Mouse (Mus musculus) forebrain, embryonic 12.5 days (tissue): ENCODE data around the gene Lrp3. TPM values are rescaled to one million over a fixed set of nuclear protein-coding genes. Genes with fewer than 3 reads are reported as not detected.
"Not testable (repeated sequence)": the region's sequence is repeated elsewhere in the genome, so short reads cannot be mapped to it uniquely, and the experiment has no call there.

ENCODE experiments used
- ATAC-seq: fragments of 200-750 bp; cut with Nextera tagmentation; 2 replicates; pipeline ENCODE4 v1.8.0; 2017; ENCODE audit warnings: moderate TSS enrichment; ENCODE audit not compliant: low FRiP score
- H3K27ac ChIP-seq: fragments of 300-500 bp; sonication (generic); 2 replicates; pipeline ENCODE4 v1.5.1; 2016; ENCODE audit warnings: mild to moderate bottlenecking
- H3K27me3 ChIP-seq: fragments of 300-500 bp; sonication (generic); 2 replicates; pipeline ENCODE4 v1.6.1; 2016; ENCODE audit warnings: mild to moderate bottlenecking
- H3K36me3 ChIP-seq: fragments of 300-500 bp; sonication (generic); replicated peaks from 2 replicates; pipeline ENCODE4 v1.6.1; 2016; ENCODE audit warnings: mild to moderate bottlenecking
- H3K4me1 ChIP-seq: fragments of 300-500 bp; sonication (generic); 2 replicates; pipeline ENCODE4 v1.6.1; 2016
- H3K4me2 ChIP-seq: fragments of 300-500 bp; sonication (generic); 2 replicates; pipeline ENCODE4 v1.6.1; 2016; ENCODE audit warnings: mild to moderate bottlenecking, moderate library complexity
- H3K4me3 ChIP-seq: fragments of 300-500 bp; sonication (generic); replicated peaks from 2 replicates; pipeline ENCODE4 v1.5.1; 2016; ENCODE audit warnings: mild to moderate bottlenecking
- H3K9ac ChIP-seq: fragments of 300-500 bp; sonication (generic); 2 replicates; pipeline ENCODE4 v1.6.1; 2016; ENCODE audit warnings: mild to moderate bottlenecking
- H3K9me3 ChIP-seq: fragments of 300-500 bp; sonication (generic); 2 replicates; pipeline ENCODE4 v1.6.1; 2016
- WGBS: fragments of 180-500 bp; shearing (Covaris S2); methylation state at CpG from one replicate; pipeline ENCODE4 v1.1.7; 2016; 5-methylcytosine and 5-hydroxymethylcytosine counted together
- polyA plus RNA-seq: library from polyadenylated mRNA; unstranded; fragments of >200 nt; fragmentation: Nextera tagmentation; extraction: Ambion mirVana; gene quantifications from 2 replicates; pipeline ENCODE4 v1.2.1, GENCODE M21; 2016

Lrp3 gene
- polyA plus RNA-seq, result 15.3 and 16.0 TPM in 2 replicates

DNA sequence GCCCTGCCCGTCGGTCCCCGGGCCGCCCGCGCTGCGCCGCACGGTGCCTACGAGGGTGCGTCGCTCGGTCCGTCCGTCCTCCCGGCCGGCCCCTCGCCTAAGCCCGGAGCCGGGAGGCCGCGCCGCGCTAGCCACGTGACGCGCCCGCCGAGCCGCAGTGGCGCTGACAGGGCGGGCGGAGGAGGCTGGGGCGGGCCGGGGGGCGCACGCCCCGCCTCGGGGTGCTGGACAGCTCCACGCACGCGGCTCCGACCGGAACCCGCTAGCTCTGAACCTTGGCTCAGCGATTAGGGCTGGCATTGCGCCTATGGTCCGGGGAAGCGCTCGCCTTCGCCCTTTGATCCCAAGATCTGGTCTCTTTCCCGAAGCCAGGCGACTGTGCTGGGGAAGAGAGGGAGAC is at the start of gene Lrp3:
Lrp3 (minus strand) TSS at position 274 of the 400 bp plus-strand sequence.
- H3K4me1 ChIP-seq, result peaks cover 25% of the 10 kb centered on the region
- H3K36me3 ChIP-seq, result peaks cover 26% of the 10 kb centered on the region
- H3K4me2 ChIP-seq, result peak within 1 kb of the TSS; percentile 74
- peak within 1 kb of the TSS; percentile 84 for H3K4me3 ChIP-seq
- H3K9ac ChIP-seq, result peak within 1 kb of the TSS; percentile 93
- H3K27me3 ChIP-seq, result peaks cover 4% of the 10 kb centered on the region; the same call in 1 of the 2 replicates
- ATAC-seq, result peak; percentile 92
- peak within 1 kb of the TSS; percentile 90 for H3K27ac ChIP-seq
- under 1% methylated on average over 53 of the region's 53 CpGs for WGBS
- H3K9me3 ChIP-seq, result no peaks in the 10 kb centered on the region

DNA sequence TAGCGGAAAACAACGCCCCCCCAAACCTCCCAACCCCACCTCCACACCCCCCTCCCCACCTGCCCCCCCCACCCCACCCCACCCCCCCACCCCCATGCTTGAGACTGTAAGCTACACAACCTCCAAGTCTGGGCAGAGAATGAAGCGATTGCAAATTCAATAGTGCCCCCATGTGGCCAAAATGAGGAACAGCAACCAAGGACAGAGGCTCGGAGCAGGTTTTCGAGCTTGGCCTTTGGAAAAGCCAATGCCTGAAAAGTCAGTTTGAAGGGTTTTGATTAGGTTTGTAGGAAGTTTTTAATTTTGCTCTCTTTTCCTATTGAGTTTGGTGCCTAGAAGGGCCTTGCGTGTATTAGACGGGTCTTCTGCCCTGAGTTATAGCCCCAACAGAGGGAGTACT is 49.4 kb upstream of the Lrp3 start:
- H3K9me3 ChIP-seq, result peaks cover 4% of the 10 kb centered on the region; the same call in 1 of the 2 replicates
- no peaks in the 10 kb centered on the region for H3K27me3 ChIP-seq
- H3K36me3 ChIP-seq, result no peaks in the 10 kb centered on the region
- H3K4me1 ChIP-seq, result peaks cover 6% of the 10 kb centered on the region; the same call in 1 of the 2 replicates
- ATAC-seq, result no peak
- H3K9ac ChIP-seq, result no peak overlapping the region
- no peak overlapping the region for H3K27ac ChIP-seq
- 7% methylated on average over 7 of the region's 7 CpGs for WGBS
- H3K4me3 ChIP-seq, result no peak overlapping the region
- no peak overlapping the region for H3K4me2 ChIP-seq

DNA sequence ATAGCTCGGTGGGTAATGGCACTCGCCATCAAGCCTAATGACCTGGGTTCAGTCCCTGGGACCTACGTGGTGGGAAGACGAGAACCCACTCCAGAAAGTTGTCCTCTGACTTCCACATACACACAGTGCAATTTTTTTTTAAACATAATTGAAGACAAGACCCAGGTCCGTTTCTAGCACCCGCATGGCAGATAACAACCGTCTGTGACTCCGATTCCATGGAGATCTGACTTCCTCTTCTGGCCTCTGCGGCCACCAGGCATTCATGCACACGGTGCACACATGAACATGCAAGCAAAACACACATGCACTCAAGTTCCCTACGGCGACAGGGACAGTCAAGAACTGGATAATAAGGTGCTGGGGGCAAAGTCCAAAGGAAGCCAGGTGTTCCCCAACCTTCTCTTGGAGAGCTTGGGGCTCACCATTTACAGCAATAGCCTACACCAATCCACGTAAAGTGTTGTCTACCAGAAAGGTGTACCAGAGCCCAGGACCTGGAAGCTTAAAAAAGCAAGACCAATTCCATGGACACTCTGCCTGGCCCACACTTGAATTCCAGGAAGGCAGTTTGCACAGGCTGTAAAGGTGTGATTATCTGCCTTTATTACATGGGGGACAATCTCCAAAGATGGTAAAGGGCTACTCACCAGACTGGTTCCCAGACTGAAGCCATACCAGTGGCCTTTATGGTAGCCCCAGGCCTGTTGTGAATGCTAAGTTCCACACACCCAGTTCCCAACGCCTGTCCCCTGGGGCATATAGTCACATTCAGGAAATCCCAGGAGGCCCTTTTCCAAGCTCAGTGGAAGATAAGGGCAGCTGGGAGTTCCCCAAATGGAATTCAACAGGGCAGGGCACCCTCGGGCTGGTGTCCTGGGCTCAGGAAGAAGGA is 48.5 kb upstream of the Lrp3 start:
- Histone ChIP-seq H3K9ac (no peak overlapping the region), H3K4me2 (no peak overlapping the region), H3K9me3 (peaks cover 4% of the 10 kb centered on the region; the same call in 1 of the 2 replicates), H3K27ac (no peak overlapping the region), H3K4me3 (no peak overlapping the region), H3K36me3 (no peaks in the 10 kb centered on the region), H3K27me3 (no peaks in the 10 kb centered on the region), H3K4me1 (no peaks in the 10 kb centered on the region)
- WGBS, result 84% methylated on average over 15 of the region's 15 CpGs
- ATAC-seq, result no peak

DNA sequence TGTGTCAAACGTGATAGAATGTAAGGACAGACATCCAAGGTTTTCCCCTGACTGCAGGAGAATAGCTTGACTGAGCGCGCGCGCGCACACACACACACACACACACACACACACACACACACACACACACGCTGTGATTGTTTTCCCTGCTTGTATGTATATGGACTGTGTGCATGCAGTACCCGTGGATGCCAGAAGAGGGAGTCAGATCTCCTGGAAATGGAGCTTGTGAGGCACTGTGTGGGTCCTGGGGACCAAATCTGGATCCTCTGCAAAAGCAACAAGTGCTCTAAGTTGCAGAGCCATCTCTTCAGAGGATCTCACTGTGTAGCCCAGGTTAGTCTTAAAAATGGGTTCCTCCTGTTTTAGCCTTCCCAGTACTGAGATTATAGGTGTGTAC is 44.1 kb upstream of the Lrp3 start:
- H3K4me3 ChIP-seq, result no peak overlapping the region
- no peaks in the 10 kb centered on the region for H3K9me3 ChIP-seq
- H3K27me3 ChIP-seq, result no peaks in the 10 kb centered on the region; the same call in 1 of the 2 replicates
- H3K36me3 ChIP-seq, result no peaks in the 10 kb centered on the region
- 87% methylated on average over 8 of the region's 8 CpGs for WGBS
- H3K4me1 ChIP-seq, result no peaks in the 10 kb centered on the region
- H3K4me2 ChIP-seq, result no peak overlapping the region
- H3K27ac ChIP-seq, result no peak overlapping the region
- H3K9ac ChIP-seq, result no peak overlapping the region
- no peak for ATAC-seq

DNA sequence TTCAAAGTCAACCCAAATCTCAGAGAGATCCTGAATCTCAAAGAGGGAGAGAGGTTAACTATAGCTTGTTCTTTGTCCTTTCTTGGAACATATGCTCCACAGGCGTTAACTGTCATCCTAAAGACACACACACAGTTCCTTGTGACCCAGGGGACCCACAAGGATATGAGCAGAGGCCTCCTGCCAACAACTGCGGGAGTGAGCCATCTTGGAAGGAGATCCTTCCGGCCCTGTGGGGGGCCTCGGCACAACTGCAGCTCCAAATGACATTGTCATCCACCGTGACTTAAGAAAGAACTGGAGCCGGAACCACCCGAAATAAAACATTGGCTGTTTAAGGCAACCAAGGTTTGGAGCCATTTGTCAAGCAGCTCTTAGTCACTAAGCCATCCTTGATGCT is 43.0 kb upstream of the Lrp3 start:
- Histone ChIP-seq H3K27me3 (no peaks in the 10 kb centered on the region; the same call in 1 of the 2 replicates), H3K9ac (no peak overlapping the region), H3K36me3 (no peaks in the 10 kb centered on the region), H3K27ac (no peak overlapping the region), H3K9me3 (no peaks in the 10 kb centered on the region), H3K4me1 (no peaks in the 10 kb centered on the region), H3K4me2 (no peak overlapping the region), H3K4me3 (no peak overlapping the region)
- ATAC-seq, result no peak
- WGBS, result 73% methylated on average over 7 of the region's 7 CpGs

DNA sequence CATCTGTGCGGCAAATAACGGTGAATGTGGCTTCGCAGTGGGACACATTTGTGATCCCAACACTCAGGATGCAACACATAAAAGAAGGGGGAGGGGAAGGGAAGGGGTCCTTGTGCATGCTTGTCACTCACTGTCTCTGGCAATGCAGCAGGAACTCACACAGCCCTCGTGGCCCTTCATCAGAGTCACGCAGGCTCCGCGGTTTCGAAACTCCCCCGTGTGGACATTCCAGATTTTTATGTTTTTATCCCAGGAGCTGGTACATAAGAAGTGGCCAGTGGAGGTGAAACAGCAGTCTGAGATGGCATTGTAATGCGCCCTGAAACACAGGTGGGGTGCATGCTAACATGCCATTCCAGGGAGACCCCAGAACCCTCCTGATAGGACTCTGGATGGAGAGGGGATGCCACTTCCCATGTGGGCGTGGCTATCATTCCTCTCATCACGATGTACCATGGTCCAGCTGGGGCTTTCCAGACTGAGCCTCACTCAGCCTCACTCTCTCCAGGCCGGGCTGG is 36.8 kb upstream of the Lrp3 start:
- Histone ChIP-seq H3K27me3 (no peaks in the 10 kb centered on the region; the same call in 1 of the 2 replicates), H3K27ac (0 out of 2 replicates have a peak overlapping the region, but pooled peaks have one; percentile 26), H3K9me3 (no peaks in the 10 kb centered on the region), H3K9ac (no peak overlapping the region), H3K4me3 (peak overlapping the region; percentile 22; the same call in 1 of the 2 replicates), H3K4me1 (peaks cover 6% of the 10 kb centered on the region; the same call in 1 of the 2 replicates), H3K36me3 (no peaks in the 10 kb centered on the region), H3K4me2 (peak overlapping the region; percentile 46)
- ATAC-seq, result peak; percentile 68
- WGBS, result 7% methylated on average over 12 of the region's 13 CpGs

DNA sequence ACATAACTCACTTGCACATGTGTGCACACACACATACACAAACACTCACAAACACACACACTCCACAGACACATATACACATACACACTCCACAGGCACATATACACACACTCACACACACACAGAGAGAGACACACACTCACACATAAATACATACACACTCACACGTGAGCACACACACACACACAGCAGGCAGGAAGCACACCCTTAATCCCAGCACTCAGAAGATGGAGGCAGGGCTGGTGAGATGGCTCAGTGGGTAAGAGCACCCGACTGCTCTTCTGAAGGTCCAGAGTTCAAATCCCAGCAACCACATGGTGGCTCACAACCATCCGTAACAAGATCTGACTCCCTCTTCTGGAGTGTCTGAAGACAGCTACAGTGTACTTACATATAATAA is 22.6 kb upstream of the Lrp3 start:
- peaks cover 17% of the 10 kb centered on the region for H3K4me1 ChIP-seq
- WGBS, result 87% methylated on average over 3 of the region's 3 CpGs
- not testable (repeated sequence) for H3K9me3 ChIP-seq, H3K9ac ChIP-seq, H3K4me2 ChIP-seq, H3K36me3 ChIP-seq, H3K27ac ChIP-seq, ATAC-seq, H3K4me3 ChIP-seq, H3K27me3 ChIP-seq

DNA sequence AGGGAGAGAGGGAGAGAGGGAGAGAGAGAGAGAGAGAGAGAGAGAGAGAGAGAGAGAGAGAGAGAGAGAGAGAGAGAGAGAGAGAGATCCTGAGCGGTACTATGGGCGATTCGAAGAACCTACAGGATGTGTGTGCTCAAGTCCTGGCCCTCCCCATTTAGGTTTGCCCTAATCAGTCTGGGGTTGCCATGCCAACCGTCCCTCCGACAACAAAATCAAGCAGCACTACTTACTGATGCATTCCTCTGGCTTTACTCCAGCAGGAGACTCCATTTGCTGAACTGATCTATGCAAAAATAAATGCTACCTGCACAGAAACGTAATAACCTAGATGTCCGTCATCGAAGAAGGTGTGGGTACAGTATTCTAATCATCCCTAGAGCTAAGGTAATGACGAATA is 20.0 kb upstream of the Lrp3 start:
- 0 out of 2 replicates have a peak, but pooled peaks cover 4% of the 10 kb centered on the region for H3K9me3 ChIP-seq
- 16% methylated on average over 9 of the region's 9 CpGs for WGBS
- H3K4me3 ChIP-seq, result peak overlapping the region; percentile 62
- peak overlapping the region; percentile 56 for H3K9ac ChIP-seq
- peak overlapping the region; percentile 56 for H3K4me2 ChIP-seq
- peak; percentile 80 for ATAC-seq
- no peaks in the 10 kb centered on the region for H3K27me3 ChIP-seq
- H3K36me3 ChIP-seq, result no peaks in the 10 kb centered on the region
- H3K4me1 ChIP-seq, result peaks cover 19% of the 10 kb centered on the region
- H3K27ac ChIP-seq, result peak overlapping the region; percentile 95

DNA sequence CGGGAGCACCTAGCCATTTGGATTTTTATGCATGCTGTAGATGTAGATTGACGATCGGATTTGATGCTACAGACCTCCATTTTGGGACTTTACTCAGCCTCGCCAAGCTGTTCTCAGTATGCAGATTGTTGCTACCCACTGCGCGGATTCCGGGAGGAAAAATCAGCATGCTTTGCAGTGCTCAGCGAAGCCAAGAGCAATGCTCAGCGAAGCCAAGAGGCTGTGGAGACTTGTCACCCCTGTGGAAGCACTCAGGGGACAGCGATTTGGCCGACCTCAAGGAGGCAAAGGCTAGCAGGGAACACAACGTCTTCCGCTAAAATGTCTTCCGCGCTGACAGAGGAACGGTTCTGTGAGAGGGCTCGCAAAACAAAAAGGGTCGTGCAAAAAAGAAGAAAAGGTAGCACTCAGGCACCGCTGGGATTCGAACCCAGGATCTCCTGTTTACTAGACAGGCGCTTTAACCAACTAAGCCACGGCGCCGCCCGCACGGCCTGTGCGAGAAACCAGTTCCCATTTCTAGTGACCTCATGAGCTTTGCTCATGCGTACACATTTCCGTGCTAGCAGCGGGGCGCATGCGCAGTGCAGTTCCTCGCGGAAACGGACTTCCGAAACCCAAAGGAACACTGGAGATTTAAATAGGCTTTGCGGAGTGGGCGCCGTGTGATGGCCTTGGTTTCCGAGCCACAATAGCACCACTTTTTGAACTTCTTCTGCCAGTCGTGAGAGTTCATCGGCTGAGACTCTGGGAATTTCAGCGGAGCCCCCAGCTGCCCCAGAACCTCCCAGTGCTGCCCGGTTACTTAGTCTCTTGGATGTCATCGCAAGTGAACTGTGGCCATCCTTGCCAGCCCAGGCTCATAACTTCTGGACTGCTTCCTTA is 19.3 kb upstream of the Lrp3 start:
- peak overlapping the region; percentile 62 for H3K4me3 ChIP-seq
- H3K9me3 ChIP-seq, result 0 out of 2 replicates have a peak, but pooled peaks cover 4% of the 10 kb centered on the region
- under 1% methylated on average over 45 of the region's 45 CpGs for WGBS
- H3K36me3 ChIP-seq, result no peaks in the 10 kb centered on the region
- H3K4me2 ChIP-seq, result peak overlapping the region; percentile 56
- peak overlapping the region; percentile 95 for H3K27ac ChIP-seq
- no peaks in the 10 kb centered on the region for H3K27me3 ChIP-seq
- ATAC-seq, result peak; percentile 96
- H3K9ac ChIP-seq, result peak overlapping the region; percentile 65
- peaks cover 19% of the 10 kb centered on the region for H3K4me1 ChIP-seq

DNA sequence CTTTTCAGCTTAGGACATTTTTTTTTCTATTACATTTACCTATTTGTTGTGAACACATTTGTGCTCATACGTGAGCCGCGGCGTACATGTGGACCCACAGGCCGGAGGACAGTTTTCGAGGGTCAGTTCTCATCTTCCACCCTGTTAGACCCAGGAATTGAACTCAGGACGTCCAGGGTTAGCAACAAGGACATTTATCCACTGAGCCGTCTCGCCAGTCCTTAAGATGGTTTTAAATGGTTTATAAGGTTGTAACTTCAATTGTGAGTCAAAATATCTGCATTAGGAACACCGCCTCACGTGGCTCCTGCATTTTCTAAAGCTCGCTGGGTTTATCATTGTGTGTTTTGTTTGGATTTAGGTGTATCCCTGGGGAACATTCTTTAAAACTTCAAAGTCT is 18.6 kb upstream of the Lrp3 start:
- H3K9me3 ChIP-seq, result 0 out of 2 replicates have a peak, but pooled peaks cover 4% of the 10 kb centered on the region
- peak overlapping the region; percentile 90 for H3K27ac ChIP-seq
- peak overlapping the region; percentile 56 for H3K4me2 ChIP-seq
- H3K36me3 ChIP-seq, result no peaks in the 10 kb centered on the region
- WGBS, result 42% methylated on average over 12 of the region's 12 CpGs
- peaks cover 19% of the 10 kb centered on the region for H3K4me1 ChIP-seq
- peak overlapping the region; percentile 65 for H3K9ac ChIP-seq
- no peaks in the 10 kb centered on the region for H3K27me3 ChIP-seq
- peak overlapping the region; percentile 62 for H3K4me3 ChIP-seq
- no peak for ATAC-seq

DNA sequence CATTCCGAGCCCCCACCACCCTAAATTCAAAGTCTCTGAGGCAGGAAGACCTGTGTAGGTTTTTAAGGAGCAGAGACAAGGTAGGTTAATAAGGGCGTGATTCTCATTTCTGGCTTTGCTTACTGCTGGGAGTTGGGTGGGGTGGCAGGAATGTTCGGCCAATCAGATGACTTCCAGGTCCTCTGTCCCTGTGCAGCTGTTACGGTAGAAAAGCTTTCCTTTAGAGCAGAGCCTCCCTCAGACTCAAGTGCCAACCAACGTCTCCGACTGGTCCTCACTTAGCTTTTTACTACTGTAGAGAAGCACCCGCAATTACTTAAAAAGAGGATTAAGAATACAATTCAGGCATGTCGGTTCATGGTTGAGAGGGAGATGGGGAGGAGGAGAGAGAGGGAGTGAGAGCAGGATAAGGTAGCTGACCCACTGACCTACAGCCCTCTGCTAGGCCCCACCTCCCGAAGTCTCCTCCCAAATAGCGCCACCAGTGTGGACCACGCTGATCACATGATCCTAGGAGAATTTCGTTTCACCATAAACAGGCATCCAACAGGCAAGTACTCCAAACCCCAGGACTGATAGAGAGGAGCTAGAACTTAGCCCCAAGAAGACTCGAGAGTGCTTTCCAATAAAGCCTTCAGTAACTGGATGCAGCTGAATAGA is 17.6 kb upstream of the Lrp3 start:
- Histone ChIP-seq H3K9ac (no peak overlapping the region), H3K27me3 (no peaks in the 10 kb centered on the region), H3K4me1 (peaks cover 19% of the 10 kb centered on the region), H3K36me3 (no peaks in the 10 kb centered on the region), H3K9me3 (0 out of 2 replicates have a peak, but pooled peaks cover 4% of the 10 kb centered on the region), H3K4me3 (no peak overlapping the region), H3K4me2 (no peak overlapping the region), H3K27ac (no peak overlapping the region)
- 30% methylated on average over 13 of the region's 13 CpGs for whole genome bisulfite sequencing
- ATAC-seq, result no peak
